Mouse (Mus musculus) hindbrain, postnatal 0 days (tissue): ENCODE data around the gene Kcne1l. TPM values are rescaled to one million over a fixed set of nuclear protein-coding genes. Genes with fewer than 3 reads are reported as not detected.
A peak's percentile ranks its signal among the peaks of the same experiment; 100 is the strongest.

ENCODE experiments used
- ATAC-seq: fragments of 200-750 bp; cut with Nextera tagmentation; 2 replicates; pipeline ENCODE4 v1.8.0; 2017; ENCODE audit warnings: mild to moderate bottlenecking, moderate TSS enrichment, moderate library complexity
- DNase-seq: peaks from one replicate; pipeline ENCODE4 v3.0.0-alpha.2; 2015; ENCODE audit warnings: low spot score
- H3K27ac ChIP-seq: fragments of 300-500 bp; sonication (generic); 2 replicates; pipeline ENCODE4 v1.5.1; 2014; ENCODE audit warnings: mild to moderate bottlenecking
- H3K27me3 ChIP-seq: fragments of 300-500 bp; sonication (generic); 2 replicates; pipeline ENCODE4 v1.6.1; 2014; ENCODE audit warnings: low read length, mixed read lengths; ENCODE audit not compliant: insufficient read depth
- H3K36me3 ChIP-seq: fragments of 300-500 bp; sonication (generic); 2 replicates; pipeline ENCODE4 v1.6.1; 2014; ENCODE audit warnings: low read length, mixed read lengths; ENCODE audit not compliant: insufficient read depth
- H3K4me1 ChIP-seq: fragments of 300-500 bp; sonication (generic); 2 replicates; pipeline ENCODE4 v1.6.1; 2014; ENCODE audit warnings: antibody characterized with exemption, low read length, mixed read lengths; ENCODE audit not compliant: insufficient read depth
- H3K4me2 ChIP-seq: fragments of 300-500 bp; sonication (generic); 2 replicates; pipeline ENCODE4 v1.6.1; 2014; ENCODE audit warnings: low read depth, mild to moderate bottlenecking, low read length, moderate library complexity, mixed read lengths
- H3K4me3 ChIP-seq: fragments of 300-500 bp; sonication (generic); 2 replicates; pipeline ENCODE4 v1.5.1; 2014; ENCODE audit warnings: low read length
- H3K9ac ChIP-seq: fragments of 300-500 bp; sonication (generic); replicated peaks from 2 replicates; pipeline ENCODE4 v1.6.1; 2014; ENCODE audit warnings: mild to moderate bottlenecking, low read length, moderate library complexity, mixed read lengths
- H3K9me3 ChIP-seq: fragments of 300-500 bp; sonication (generic); 2 replicates; pipeline ENCODE4 v1.6.1; 2016; ENCODE audit warnings: low read length, mixed read lengths
- CTCF ChIP-seq: IDR thresholded peaks from 2 replicates; pipeline ENCODE4 v1.5.1; 2016; ENCODE audit warnings: antibody characterized with exemption, control low read depth, low read depth
- WGBS: fragments of 180-500 bp; shearing (Covaris S2); extraction: QIAGEN DNeasy Blood & Tissue Kit; methylation state at CpG from one replicate; pipeline ENCODE4 v1.1.7; 2014; 5-methylcytosine and 5-hydroxymethylcytosine counted together
- polyA plus RNA-seq: library from polyadenylated mRNA; unstranded; fragments of >200 nt; fragmentation: Nextera tagmentation; extraction: Ambion mirVana; gene quantifications from 2 replicates; pipeline ENCODE4 v1.2.1, GENCODE M21; 2015
- total RNA-seq: library from RNA; depleted of rRNA; stranded (reverse); fragments of >200 nt; gene quantifications from 2 replicates; pipeline ENCODE4 v1.2.3, GENCODE M21; 2014

The Kcne1l gene
- total and polyA plus RNA-seq, 2 experiments from 2014 or later, result 68.9 to 97.3 TPM

DNA sequence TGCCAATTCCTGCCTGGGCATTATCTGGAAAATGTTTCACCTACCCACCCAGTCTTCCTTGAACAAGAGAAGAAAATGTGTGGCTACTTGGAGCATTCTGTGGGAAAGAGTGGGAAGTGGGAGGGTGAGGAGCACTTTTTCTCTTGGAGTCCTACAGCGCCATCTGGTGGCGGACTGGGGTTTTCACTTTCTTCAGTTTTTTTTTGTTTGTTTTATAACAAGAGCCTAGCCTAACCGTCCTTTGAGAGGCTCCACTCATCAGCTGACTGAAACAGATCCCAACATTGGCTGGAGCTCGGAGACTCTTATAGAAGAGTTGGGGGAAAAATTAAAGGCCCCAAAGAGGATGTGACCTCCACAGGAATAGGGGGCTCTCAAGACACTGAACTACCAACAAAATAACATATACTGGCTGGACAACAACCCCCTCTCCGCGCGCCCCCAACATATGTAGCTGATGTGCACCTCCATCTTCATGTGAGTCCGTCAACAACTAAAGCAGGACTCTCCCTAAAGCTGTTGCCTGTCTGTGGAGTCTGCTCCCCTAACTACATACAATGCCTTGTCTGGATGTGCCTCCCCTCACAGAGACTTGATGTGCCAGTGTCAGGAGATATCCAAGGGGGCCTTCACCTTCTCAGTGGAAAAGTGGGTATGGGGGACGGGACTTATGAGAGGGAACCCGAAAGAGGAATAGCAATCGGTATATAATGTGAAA lies 8.4 kb upstream of the Kcne1l start:
- TF ChIP-seq CTCF, result peak; percentile 77
- Histone ChIP-seq H3K36me3 (no peaks in the 10 kb centered on the region), H3K4me3 (no peak overlapping the region), H3K27ac (no peak overlapping the region), H3K4me1 (no peaks in the 10 kb centered on the region), H3K9me3 (no peaks in the 10 kb centered on the region), H3K4me2 (0 out of 2 replicates have a peak overlapping the region, but pooled peaks have one; percentile 38), H3K9ac (no peak overlapping the region), H3K27me3 (no peaks in the 10 kb centered on the region)
- DNase-seq (peak; percentile 84), ATAC-seq (peak; percentile 88)
- 52% methylated on average over 11 of the region's 11 CpGs for WGBS

DNA sequence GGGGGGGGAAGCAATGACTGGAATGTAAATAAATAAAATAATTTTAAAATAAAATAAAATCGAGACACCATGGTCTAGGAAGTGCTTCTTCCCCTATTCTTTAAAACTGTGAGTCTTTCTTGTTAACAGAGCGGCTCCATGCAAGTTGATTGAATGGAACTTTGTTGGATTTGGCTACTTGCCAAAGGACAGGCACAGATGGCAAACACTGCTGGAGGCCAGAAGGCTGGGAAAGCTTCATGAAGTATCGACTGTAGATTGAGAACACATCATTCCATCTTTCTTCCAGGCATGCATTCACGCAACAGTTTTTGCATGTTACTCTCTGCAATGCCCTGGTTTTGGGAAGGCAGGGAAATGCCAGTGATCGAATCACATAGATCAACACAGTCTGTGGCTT lies 4.3 kb upstream of the Kcne1l start:
- H3K36me3 ChIP-seq, result no peaks in the 10 kb centered on the region
- no peaks in the 10 kb centered on the region for H3K4me1 ChIP-seq
- H3K9me3 ChIP-seq, result no peaks in the 10 kb centered on the region
- no peak overlapping the region for H3K4me3 ChIP-seq
- WGBS, result 44% methylated on average over 5 of the region's 5 CpGs
- H3K27ac ChIP-seq, result no peak overlapping the region
- H3K4me2 ChIP-seq, result no peak overlapping the region
- no peaks in the 10 kb centered on the region for H3K27me3 ChIP-seq
- ATAC-seq, result no peak
- H3K9ac ChIP-seq, result no peak overlapping the region
- peak; percentile 73 for DNase-seq
- no peak for TF ChIP-seq CTCF

DNA sequence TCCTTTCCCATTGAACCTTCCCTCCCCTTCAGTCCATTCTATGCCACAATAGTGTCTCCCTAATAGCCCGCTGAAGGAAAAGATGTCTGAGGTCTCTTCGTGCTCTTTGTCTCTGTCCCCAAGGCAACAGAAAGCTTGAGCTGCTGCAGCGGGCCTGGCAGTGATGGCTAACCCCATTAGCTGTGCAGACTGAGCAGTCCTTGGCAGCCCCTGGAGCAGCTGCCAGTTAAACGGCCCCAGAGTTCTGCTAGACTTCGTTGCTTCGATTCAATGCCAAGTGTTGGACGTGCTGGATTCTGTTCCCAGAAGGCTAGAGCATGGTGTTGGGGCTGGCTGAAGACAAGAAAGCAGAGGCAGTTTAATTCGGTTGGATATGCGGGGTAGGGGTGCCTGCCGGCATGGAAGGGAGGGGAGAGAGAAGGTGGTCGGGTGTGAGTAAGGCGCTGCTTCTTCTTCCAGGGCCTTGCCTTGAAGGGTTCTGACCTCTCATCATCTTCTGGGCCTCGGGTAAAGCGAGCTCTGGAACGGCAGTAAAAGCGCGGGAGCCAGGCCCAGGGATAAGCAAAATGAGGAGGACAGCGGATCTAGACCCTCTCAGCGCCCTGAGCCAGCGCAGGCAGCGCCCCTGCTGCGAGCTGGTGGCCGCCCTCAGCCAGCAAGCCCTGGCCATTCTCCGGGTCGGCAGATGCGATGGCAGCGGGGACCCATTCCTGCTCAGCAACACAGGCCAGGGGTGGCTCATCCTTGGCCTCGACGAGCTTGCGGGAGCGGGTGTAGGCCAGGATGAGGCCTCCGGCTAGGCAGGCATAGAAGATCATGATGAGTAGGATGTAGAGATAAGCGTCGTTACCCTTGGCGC lies 855 bp downstream of the Kcne1l start:
- Histone ChIP-seq H3K4me2 (peak overlapping the region; percentile 44), H3K36me3 (no peaks in the 10 kb centered on the region), H3K4me1 (no peaks in the 10 kb centered on the region), H3K9ac (0 out of 2 replicates have a peak overlapping the region, but pooled peaks have one; percentile 9), H3K27ac (peak overlapping the region; percentile 72; the same call in 1 of the 2 replicates), H3K4me3 (no peak overlapping the region), H3K27me3 (no peaks in the 10 kb centered on the region), H3K9me3 (no peaks in the 10 kb centered on the region)
- ATAC-seq, result peak; percentile 92
- TF ChIP-seq CTCF, result no peak
- DNase-seq, result peak; percentile 80
- WGBS, result 32% methylated on average over 35 of the region's 35 CpGs

- no peak overlapping the region for H3K4me3 ChIP-seq
- no peak overlapping the region for H3K4me2 ChIP-seq
- no peak for DNase-seq
- no peaks in the 10 kb centered on the region for H3K9me3 ChIP-seq
- H3K27ac ChIP-seq, result peak overlapping the region; percentile 72; the same call in 1 of the 2 replicates
- ATAC-seq, result no peak
- no peaks in the 10 kb centered on the region for H3K36me3 ChIP-seq
- no peaks in the 10 kb centered on the region for H3K4me1 ChIP-seq
- no peak for TF ChIP-seq CTCF
- no peaks in the 10 kb centered on the region for H3K27me3 ChIP-seq
- no peak overlapping the region for H3K9ac ChIP-seq
Observed at GRCm38 (mm10) chrX:142304592-142304991, 1.5 kb downstream of the Kcne1l start.

DNA sequence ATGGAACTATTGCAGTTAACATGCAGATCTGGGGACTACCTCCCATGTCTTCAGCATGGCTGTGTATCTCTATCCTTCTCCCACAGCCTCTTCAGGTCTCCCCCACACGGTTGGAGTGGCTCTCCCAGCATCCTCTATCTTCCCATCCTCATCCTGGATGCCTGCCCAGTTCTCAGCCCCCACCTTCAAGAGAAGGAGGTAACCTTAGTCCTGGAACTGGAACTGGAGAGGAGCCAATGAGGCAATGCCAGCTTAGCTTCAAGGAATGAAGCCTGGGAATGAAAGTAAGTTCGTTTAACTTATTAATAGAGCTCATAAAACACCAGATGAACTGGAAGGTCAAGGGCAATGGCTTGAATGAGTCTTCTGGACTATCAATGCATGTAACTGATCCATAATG lies 2.6 kb downstream of the Kcne1l start:
- H3K9ac ChIP-seq, result no peak overlapping the region
- DNase-seq, result no peak
- WGBS, result 31% methylated on average over 2 of the region's 2 CpGs
- TF ChIP-seq CTCF, result no peak
- H3K27me3 ChIP-seq, result no peaks in the 10 kb centered on the region
- no peaks in the 10 kb centered on the region for H3K4me1 ChIP-seq
- H3K36me3 ChIP-seq, result no peaks in the 10 kb centered on the region
- H3K4me3 ChIP-seq, result no peak overlapping the region
- H3K9me3 ChIP-seq, result no peaks in the 10 kb centered on the region
- no peak overlapping the region for H3K27ac ChIP-seq
- no peak overlapping the region for H3K4me2 ChIP-seq
- ATAC-seq, result no peak

- no peak overlapping the region for H3K27ac ChIP-seq
- no peaks in the 10 kb centered on the region for H3K27me3 ChIP-seq
- no peak for TF ChIP-seq CTCF
- no peak overlapping the region for H3K4me3 ChIP-seq
- ATAC-seq (no peak), DNase-seq (no peak)
- H3K4me1 ChIP-seq, result no peaks in the 10 kb centered on the region
- WGBS, result 56% methylated on average over 5 of the region's 5 CpGs
- H3K9ac ChIP-seq, result no peak overlapping the region
- no peaks in the 10 kb centered on the region for H3K36me3 ChIP-seq
- H3K9me3 ChIP-seq, result no peaks in the 10 kb centered on the region
- H3K4me2 ChIP-seq, result no peak overlapping the region
Observed at GRCm38 (mm10) chrX:142285905-142286304, 20.2 kb downstream of the Kcne1l start.
